Mouse (Mus musculus) midbrain, embryonic 11.5 days (tissue): Measurements from ENCODE around the gene Gm19426. TPM values are rescaled to one million over a fixed set of nuclear protein-coding genes. Genes with fewer than 3 reads are reported as not detected.

Experiments
- ATAC-seq: fragments of 200-750 bp; cut with Nextera tagmentation; 2 replicates; pipeline ENCODE4 v1.8.0; 2017; ENCODE audit warnings: moderate TSS enrichment, moderate library complexity; ENCODE audit not compliant: low FRiP score
- DNase-seq: peaks from one replicate; pipeline ENCODE4 v3.0.0; 2015; ENCODE audit warnings: low spot score; ENCODE audit errors: missing footprints
- H3K27ac ChIP-seq: fragments of 300-500 bp; sonication (generic); 2 replicates; pipeline ENCODE4 v1.5.1; 2014; ENCODE audit warnings: low read depth, low read length
- H3K27me3 ChIP-seq: fragments of 300-500 bp; sonication (generic); 2 replicates; pipeline ENCODE4 v1.6.1; 2014; ENCODE audit warnings: mild to moderate bottlenecking, low read length, moderate library complexity, mixed read lengths; ENCODE audit not compliant: control insufficient read depth, insufficient read depth
- H3K36me3 ChIP-seq: fragments of 300-500 bp; sonication (generic); 2 replicates; pipeline ENCODE4 v1.6.1; 2014; ENCODE audit warnings: mild to moderate bottlenecking, low read length, moderate library complexity, mixed read lengths; ENCODE audit not compliant: control insufficient read depth, insufficient read depth
- H3K4me1 ChIP-seq: fragments of 300-500 bp; sonication (generic); 2 replicates; pipeline ENCODE4 v1.6.1; 2014; ENCODE audit warnings: low read length; ENCODE audit not compliant: control insufficient read depth, insufficient read depth
- H3K4me2 ChIP-seq: fragments of 300-500 bp; sonication (generic); 2 replicates; pipeline ENCODE4 v1.6.1; 2014; ENCODE audit warnings: mild to moderate bottlenecking, moderate library complexity
- H3K4me3 ChIP-seq: fragments of 300-500 bp; sonication (generic); 2 replicates; pipeline ENCODE4 v1.5.1; 2014; ENCODE audit warnings: low read depth, low read length
- H3K9ac ChIP-seq: fragments of 300-500 bp; sonication (generic); 2 replicates; pipeline ENCODE4 v1.6.1; 2014; ENCODE audit warnings: low read length
- H3K9me3 ChIP-seq: fragments of 300-500 bp; sonication (generic); 2 replicates; pipeline ENCODE4 v1.6.1; 2016; ENCODE audit warnings: low read length; ENCODE audit not compliant: control insufficient read depth
- WGBS: fragments of 180-500 bp; shearing (Covaris S2); extraction: QIAGEN DNeasy Blood & Tissue Kit; methylation state at CpG from one replicate; pipeline ENCODE4 v1.1.7; 2014; 5-methylcytosine and 5-hydroxymethylcytosine counted together
- polyA plus RNA-seq: library from polyadenylated mRNA; unstranded; fragments of >200 nt; fragmentation: Nextera tagmentation; extraction: Ambion mirVana; gene quantifications from 2 replicates; pipeline ENCODE4 v1.2.1, GENCODE M21; 2014

Gene Gm19426
- polyA plus RNA-seq, 1 experiment from 2014 or later: 6.5 TPM

DNA sequence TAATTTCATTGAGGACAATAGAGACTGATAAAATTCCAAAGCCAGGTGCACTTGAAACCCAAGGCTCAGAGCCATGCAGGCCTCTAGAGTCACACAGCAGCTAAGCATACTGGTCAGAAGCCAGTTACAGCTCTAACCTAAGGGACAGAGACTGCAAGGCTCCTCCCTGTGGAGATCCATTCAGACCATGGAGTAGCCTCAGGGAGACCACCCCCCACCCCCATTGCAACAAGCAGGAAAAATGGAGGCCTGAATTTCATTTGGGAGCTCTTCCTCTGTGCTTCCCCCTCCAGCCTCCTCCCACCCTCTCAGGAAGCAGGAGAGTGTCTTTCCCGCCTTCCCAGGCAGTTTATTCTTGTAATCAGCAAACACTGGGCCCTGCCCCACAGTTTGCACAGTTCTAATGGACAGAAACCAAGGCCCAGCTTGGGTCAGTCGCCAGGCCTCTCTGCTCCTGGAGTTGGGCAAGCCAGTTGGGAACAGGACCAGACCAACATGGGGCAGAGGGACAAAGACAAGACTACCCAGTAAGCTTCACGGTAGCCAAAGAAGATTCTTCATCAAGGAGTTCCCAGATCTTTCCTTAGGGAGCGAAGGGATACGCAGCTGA, 1.5 kb downstream of the Gm19426 start:
- Histone ChIP-seq H3K9ac (peak overlapping the region; percentile 98), H3K4me3 (peak overlapping the region; percentile 78), H3K27ac (peak overlapping the region; percentile 99), H3K36me3 (no peaks in the 10 kb centered on the region), H3K27me3 (no peaks in the 10 kb centered on the region), H3K9me3 (no peaks in the 10 kb centered on the region), H3K4me1 (peaks cover 47% of the 10 kb centered on the region), H3K4me2 (peak overlapping the region; percentile 72)
- ATAC-seq (no peak), DNase-seq (peak; percentile 89)
- WGBS: 0% methylated on average over 5 of the region's 5 CpGs

GRCm38 (mm10) chr2:84740608-84741333, 2.7 kb downstream of the Gm19426 start:
- 66% methylated on average over 15 of the region's 15 CpGs for WGBS
- no peaks in the 10 kb centered on the region for H3K27me3 ChIP-seq
- H3K4me3 ChIP-seq: peak overlapping the region; percentile 78; the same call in 1 of the 2 replicates
- DNase-seq (peak; percentile 88), ATAC-seq (no peak)
- peak overlapping the region; percentile 98; the same call in 1 of the 2 replicates for H3K9ac ChIP-seq
- peaks cover 59% of the 10 kb centered on the region for H3K4me1 ChIP-seq
- no peaks in the 10 kb centered on the region for H3K9me3 ChIP-seq
- peak overlapping the region; percentile 52 for H3K27ac ChIP-seq
- H3K4me2 ChIP-seq: peak overlapping the region; percentile 72
- no peaks in the 10 kb centered on the region for H3K36me3 ChIP-seq

DNA sequence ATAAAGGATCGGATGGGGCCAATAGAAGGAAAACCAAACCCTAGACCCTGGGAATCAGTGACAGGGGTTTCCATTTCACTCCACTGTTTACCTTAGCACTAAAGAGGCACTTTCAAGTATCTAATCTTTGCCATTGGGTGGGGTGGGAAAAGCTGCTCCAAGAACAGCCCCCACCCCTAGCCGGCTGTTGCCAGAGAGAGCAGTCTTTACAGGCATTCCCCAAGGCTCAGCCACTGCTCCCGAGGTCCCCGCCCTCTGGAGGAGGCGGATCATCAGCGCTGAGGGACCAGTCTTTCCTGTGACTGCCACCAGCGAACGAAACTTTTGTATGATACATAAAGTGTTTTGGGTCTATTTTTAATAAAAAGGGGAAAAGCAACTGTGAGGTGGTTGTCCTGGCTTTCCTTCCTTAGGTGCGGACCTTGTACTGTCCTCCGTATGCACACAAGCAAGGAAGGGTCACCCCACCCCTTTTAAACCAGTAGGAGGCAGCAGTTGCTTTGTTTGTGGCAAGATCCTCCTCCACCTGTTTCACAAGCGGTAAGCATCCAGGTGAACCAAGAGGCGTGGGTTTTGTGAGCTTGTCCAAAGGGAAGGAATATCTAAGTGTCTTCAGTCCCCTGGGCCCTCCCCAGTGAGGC, 5.1 kb downstream of the Gm19426 start:
- Histone ChIP-seq H3K4me2 (peak overlapping the region; percentile 37), H3K36me3 (no peaks in the 10 kb centered on the region), H3K4me1 (peaks cover 66% of the 10 kb centered on the region), H3K9ac (peak overlapping the region; percentile 52; the same call in 1 of the 2 replicates), H3K4me3 (peak overlapping the region; percentile 9; the same call in 1 of the 2 replicates), H3K9me3 (no peaks in the 10 kb centered on the region), H3K27ac (peak overlapping the region; percentile 64; the same call in 1 of the 2 replicates), H3K27me3 (no peaks in the 10 kb centered on the region)
- peak; percentile 95 for DNase-seq
- ATAC-seq: no peak
- WGBS: 2% methylated on average over 12 of the region's 12 CpGs

DNA sequence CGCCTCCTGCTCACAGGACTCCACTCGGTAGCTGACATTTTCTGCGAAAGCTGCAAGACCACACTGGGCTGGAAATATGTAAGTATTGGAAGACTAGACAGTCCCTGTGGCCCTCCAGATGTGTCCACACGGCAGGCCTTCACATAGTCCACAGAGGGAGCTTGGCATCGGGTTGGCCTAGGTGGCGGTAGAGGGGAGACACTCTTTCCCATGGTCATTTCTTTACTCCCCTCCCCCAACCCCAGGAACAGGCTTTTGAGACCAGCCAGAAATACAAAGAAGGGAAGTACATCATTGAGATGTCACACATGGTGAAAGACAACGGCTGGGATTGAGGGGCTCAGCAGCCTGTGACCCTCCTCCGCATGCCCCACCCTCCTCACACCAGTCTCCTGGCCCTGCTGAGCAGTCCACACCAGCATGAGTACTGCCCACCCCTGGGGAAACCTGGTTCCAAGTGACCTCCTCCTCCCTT, 6.0 kb downstream of the Gm19426 start:
- H3K27me3 ChIP-seq: no peaks in the 10 kb centered on the region
- H3K27ac ChIP-seq: peak overlapping the region; percentile 64
- 4% methylated on average over 8 of the region's 8 CpGs for WGBS
- H3K4me3 ChIP-seq: no peak overlapping the region
- peak overlapping the region; percentile 52 for H3K9ac ChIP-seq
- H3K4me1 ChIP-seq: peaks cover 68% of the 10 kb centered on the region
- no peaks in the 10 kb centered on the region for H3K36me3 ChIP-seq
- peak overlapping the region; percentile 43 for H3K4me2 ChIP-seq
- DNase-seq: peak; percentile 95
- peak; percentile 31 for ATAC-seq
- no peaks in the 10 kb centered on the region for H3K9me3 ChIP-seq

DNA sequence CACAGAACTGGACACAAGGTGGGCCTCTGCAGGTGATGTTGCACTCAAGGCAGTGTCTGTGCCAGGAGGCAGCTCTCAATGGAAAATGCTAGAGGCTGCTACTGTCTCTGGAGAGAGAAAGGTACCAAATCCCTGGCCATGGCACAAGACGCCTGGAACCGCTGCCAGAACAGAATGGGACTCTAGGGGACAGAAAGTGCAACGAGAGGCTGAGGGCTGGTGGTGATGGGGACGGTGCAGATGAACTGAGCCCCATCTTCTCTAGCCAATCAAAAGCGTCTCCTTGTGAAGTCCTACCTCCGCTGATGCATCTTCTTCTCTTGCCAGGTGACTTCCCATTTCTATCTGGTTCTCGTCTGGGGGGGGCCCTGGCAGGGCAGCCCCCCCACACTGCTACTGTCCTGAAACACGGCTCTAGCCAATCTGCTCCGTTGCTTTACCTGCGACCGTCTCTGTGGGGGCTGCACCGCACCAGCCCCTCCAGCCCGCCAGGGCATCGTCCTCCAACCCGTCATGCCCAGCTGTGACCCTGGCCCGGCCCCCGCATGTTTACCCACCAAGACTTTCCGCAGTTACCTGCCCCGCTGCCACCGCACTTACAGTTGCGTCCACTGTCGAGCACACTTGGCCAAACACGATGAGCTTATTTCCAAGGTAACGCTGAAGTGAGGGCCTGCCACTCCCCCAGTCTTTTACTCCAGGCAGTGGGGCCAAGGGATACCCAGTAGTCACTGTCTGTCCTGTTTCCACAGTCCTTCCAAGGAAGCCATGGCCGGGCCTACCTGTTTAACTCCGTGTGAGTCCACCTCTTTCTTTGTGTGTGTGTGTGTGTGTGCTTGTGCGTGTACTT, 6.9 kb downstream of the Gm19426 start:
- peak overlapping the region; percentile 54 for H3K9ac ChIP-seq
- H3K4me1 ChIP-seq: peaks cover 62% of the 10 kb centered on the region
- no peak overlapping the region; the same call in 1 of the 2 replicates for H3K27ac ChIP-seq
- H3K4me3 ChIP-seq: peak overlapping the region; percentile 19
- WGBS: 6% methylated on average over 27 of the region's 27 CpGs
- ATAC-seq (no peak), DNase-seq (peak; percentile 92)
- H3K9me3 ChIP-seq: no peaks in the 10 kb centered on the region
- H3K4me2 ChIP-seq: peak overlapping the region; percentile 43
- H3K36me3 ChIP-seq: no peaks in the 10 kb centered on the region
- H3K27me3 ChIP-seq: no peaks in the 10 kb centered on the region

DNA sequence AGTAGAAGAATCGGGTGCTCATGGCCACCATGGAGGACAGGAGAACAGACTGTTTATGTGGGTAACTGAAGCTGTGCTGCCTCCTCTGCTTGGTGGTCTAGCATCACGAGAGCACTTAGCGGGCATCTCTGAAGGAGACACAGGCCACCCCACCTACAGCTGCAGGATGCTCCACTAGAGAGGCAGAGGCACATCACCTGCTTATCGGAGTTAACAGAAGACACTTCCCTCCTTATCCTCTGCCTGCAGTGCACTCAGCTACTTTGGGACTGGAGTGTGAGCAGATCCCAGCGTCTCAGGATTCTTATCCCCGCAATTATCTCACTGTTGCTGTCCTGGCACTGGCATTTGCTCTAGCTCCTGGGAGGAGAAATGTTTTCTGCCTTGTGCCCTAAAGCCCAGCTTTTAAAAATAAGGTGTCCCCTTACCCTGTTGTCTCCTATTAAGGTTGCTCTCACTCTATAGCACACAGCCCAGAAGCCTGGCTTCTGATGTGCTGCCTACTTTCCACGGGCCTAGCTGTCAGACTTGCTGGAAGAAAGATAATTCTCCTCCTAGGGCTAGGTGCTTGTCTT, 8.0 kb downstream of the Gm19426 start:
- Histone ChIP-seq H3K4me3 (peak overlapping the region; percentile 58), H3K4me1 (peaks cover 51% of the 10 kb centered on the region), H3K36me3 (no peaks in the 10 kb centered on the region), H3K4me2 (peak overlapping the region; percentile 74), H3K9ac (peak overlapping the region; percentile 91), H3K9me3 (no peaks in the 10 kb centered on the region), H3K27me3 (no peaks in the 10 kb centered on the region), H3K27ac (peak overlapping the region; percentile 69)
- DNase-seq: peak; percentile 90
- 22% methylated on average over 7 of the region's 7 CpGs for WGBS
- ATAC-seq: no peak

- H3K27me3 ChIP-seq: no peaks in the 10 kb centered on the region
- no peaks in the 10 kb centered on the region for H3K9me3 ChIP-seq
- peak overlapping the region; percentile 91 for H3K9ac ChIP-seq
- ATAC-seq: no peak
- WGBS: 0% methylated on average over 2 of the region's 2 CpGs
- peak overlapping the region; percentile 58 for H3K4me3 ChIP-seq
- peak overlapping the region; percentile 69 for H3K27ac ChIP-seq
- DNase-seq: peak; percentile 89
- peaks cover 48% of the 10 kb centered on the region for H3K4me1 ChIP-seq
- peak overlapping the region; percentile 74 for H3K4me2 ChIP-seq
- no peaks in the 10 kb centered on the region for H3K36me3 ChIP-seq
Observed at GRCm38 (mm10) chr2:84734919-84735318, 8.5 kb downstream of the Gm19426 start.

DNA sequence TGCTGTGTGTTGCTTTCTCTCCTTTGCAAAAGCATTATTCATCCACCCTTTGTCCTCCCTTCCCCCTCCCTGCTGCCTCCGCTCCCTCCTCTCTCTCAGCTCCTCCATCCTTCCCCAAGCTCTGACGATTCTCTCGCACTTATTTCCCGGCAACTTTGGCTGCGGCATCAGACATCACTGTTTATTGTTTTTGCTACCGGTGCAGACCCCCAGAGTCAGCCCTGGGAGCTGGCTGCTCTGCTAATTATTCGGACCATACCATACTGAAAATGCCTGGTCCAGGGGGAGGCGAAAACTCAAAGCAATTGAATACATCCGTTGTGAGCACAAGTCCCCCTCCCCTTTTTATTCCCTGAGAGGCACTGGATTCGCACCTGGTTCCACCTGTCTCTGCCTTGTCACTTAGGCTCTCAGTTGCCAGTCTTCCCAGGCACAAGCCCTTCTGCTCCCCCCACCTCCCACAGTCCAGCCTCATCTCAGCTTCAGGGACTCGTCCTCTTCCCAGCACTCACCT, 9.0 kb downstream of the Gm19426 start:
- WGBS: under 1% methylated on average over 11 of the region's 11 CpGs

More for the DNA sequence above, 9.0 kb downstream of the Gm19426 start:
- peak overlapping the region; percentile 69 for H3K27ac ChIP-seq
- H3K4me1 ChIP-seq: peaks cover 48% of the 10 kb centered on the region
- H3K4me3 ChIP-seq: peak overlapping the region; percentile 58
- peak; percentile 96 for DNase-seq
- H3K9ac ChIP-seq: peak overlapping the region; percentile 91
- peak overlapping the region; percentile 74 for H3K4me2 ChIP-seq
- no peaks in the 10 kb centered on the region for H3K27me3 ChIP-seq
- H3K36me3 ChIP-seq: no peaks in the 10 kb centered on the region
- peak; percentile 36 for ATAC-seq
- H3K9me3 ChIP-seq: no peaks in the 10 kb centered on the region
